Mouse (Mus musculus): ENCODE data around the gene Slc35f6.
"Not testable (repeated sequence)": the region's sequence is repeated elsewhere in the genome, so short reads cannot be mapped to it uniquely, and the experiment has no call there.

Slc35f6 gene

GRCm38 (mm10) chr5:30655526-30656195 lies 7.9 kb downstream of the Slc35f6 start:
- no peak for DNase-seq (ENCODE audit: low spot score in 2 of 2)

- no peak for DNase-seq (ENCODE audit: low spot score in 2 of 2)
These were observed 11.3 kb downstream of the Slc35f6 start for GRCm38 (mm10) chr5:30659042-30659441.

GRCm38 (mm10) chr5:30660278-30660677 lies 12.5 kb downstream of the Slc35f6 start:
- no peak for DNase-seq (ENCODE audit: low spot score in 2 of 2)

GRCm38 (mm10) chr5:30660813-30661212 lies 13.1 kb downstream of the Slc35f6 start:
- DNase-seq (ENCODE audit: low spot score in 2 of 2), result no peak

- DNase-seq (ENCODE audit: low spot score in 2 of 2), result no peak
These were observed 17.6 kb downstream of the Slc35f6 start for GRCm38 (mm10) chr5:30665360-30665759.

- DNase-seq (ENCODE audit: low spot score in 2 of 2), result no peak
These were observed 18.2 kb downstream of the Slc35f6 start for GRCm38 (mm10) chr5:30665968-30666367.

GRCm38 (mm10) chr5:30666391-30667195 lies 18.9 kb downstream of the Slc35f6 start, which contains the start of gene Cenpa:
Gene Cenpa (plus strand): TSS chr5:30666777.
- DNase-seq (ENCODE audit: low spot score in 2 of 2), result peak; percentile 85 to 92

- no peak for DNase-seq (ENCODE audit: low spot score in 2 of 2)
These were observed 19.5 kb downstream of the Slc35f6 start for GRCm38 (mm10) chr5:30667215-30667614.

GRCm38 (mm10) chr5:30667686-30668085 lies 20.0 kb downstream of the Slc35f6 start:
- no peak for DNase-seq (ENCODE audit: low spot score in 2 of 2)

GRCm38 (mm10) chr5:30668637-30669495 lies 21.1 kb downstream of the Slc35f6 start:
- DNase-seq (ENCODE audit: low spot score in 2 of 2), result no peak

GRCm38 (mm10) chr5:30669496-30669830 lies 21.7 kb downstream of the Slc35f6 start:
- DNase-seq (ENCODE audit: low spot score in 2 of 2), result no peak

- DNase-seq (ENCODE audit: low spot score in 2 of 2), result no peak
These were observed 22.4 kb downstream of the Slc35f6 start for GRCm38 (mm10) chr5:30670091-30670490.

GRCm38 (mm10) chr5:30674001-30674400 lies 26.3 kb downstream of the Slc35f6 start:
- no peak for DNase-seq (ENCODE audit: low spot score in 2 of 2)

GRCm38 (mm10) chr5:30676800-30677199 lies 29.1 kb downstream of the Slc35f6 start:
- DNase-seq (ENCODE audit: low spot score in 2 of 2), result no peak

- DNase-seq (ENCODE audit: low spot score in 2 of 2), result not testable (repeated sequence)
These were observed 30.3 kb downstream of the Slc35f6 start for GRCm38 (mm10) chr5:30678069-30678468.

- no peak for DNase-seq (ENCODE audit: low spot score in 2 of 2)
These were observed 31.1 kb downstream of the Slc35f6 start for GRCm38 (mm10) chr5:30678722-30679296.

- no peak for DNase-seq (ENCODE audit: low spot score in 2 of 2)
These were observed 31.9 kb downstream of the Slc35f6 start for GRCm38 (mm10) chr5:30679593-30679992.

GRCm38 (mm10) chr5:30681970-30682369 lies 34.2 kb downstream of the Slc35f6 start:
- no peak for DNase-seq (ENCODE audit: low spot score in 2 of 2)

GRCm38 (mm10) chr5:30682967-30683600 lies 35.4 kb downstream of the Slc35f6 start:
- no peak for DNase-seq (ENCODE audit: low spot score in 2 of 2)

GRCm38 (mm10) chr5:30683993-30684392 lies 36.3 kb downstream of the Slc35f6 start:
- no peak for DNase-seq (ENCODE audit: low spot score in 2 of 2)

- no peak for DNase-seq (ENCODE audit: low spot score in 2 of 2)
These were observed 39.0 kb downstream of the Slc35f6 start for GRCm38 (mm10) chr5:30686781-30687180.
